ENCODE assay signal across 8 mouse cellular contexts in the genomic region with DNA sequence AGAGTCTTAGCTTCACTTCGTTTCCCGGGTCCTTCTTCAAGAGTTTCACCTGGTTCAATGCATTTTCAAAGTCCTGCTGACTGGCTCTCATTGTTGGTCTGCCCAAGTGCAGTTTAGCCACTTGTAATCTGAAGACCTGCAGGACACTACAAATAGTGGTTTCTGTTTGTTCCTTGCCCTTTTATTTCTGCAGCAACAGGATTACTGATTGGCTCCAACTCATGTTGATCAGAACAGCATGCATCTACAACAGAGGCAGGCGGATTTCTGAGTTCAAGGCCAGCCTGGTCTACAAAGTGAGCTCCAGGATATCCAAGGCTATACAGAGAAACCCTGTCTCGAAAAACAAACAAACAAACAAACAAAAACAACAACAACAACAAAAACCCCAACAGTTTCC. TPM values are rescaled to one million over a fixed set of nuclear protein-coding genes. Genes with fewer than 3 reads are reported as not detected.
DNase-seq lines count a peak whose midpoint lies in the region; ATAC-seq and TF ChIP-seq lines count a peak whose summit lies in the region.

No protein-coding gene starts in this region.

- peak overlapping the region; percentile 86 for H3K9ac ChIP-seq in embryonic facial prominence, embryonic 13.5 days
- H3K9ac ChIP-seq in neural tube, embryonic 14.5 days (replicated peaks; ENCODE audit: low read depth, low read length), result no peak overlapping the region; the same call in 1 of the 2 replicates

- TF ChIP-seq CTCF in left cerebral cortex, adult 2 months (IDR thresholded peaks at IDR 0.05), result no peak

- peak overlapping the region; percentile 72 for H3K4me2 ChIP-seq in embryonic facial prominence, embryonic 13.5 days
- peak overlapping the region; percentile 71 for H3K4me2 ChIP-seq in neural tube, embryonic 14.5 days (ENCODE audit: low read depth, low read length)

- DNase-seq in left cerebral cortex, adult 2 months (ENCODE audit: extremely low spot score in 1 of 2, low spot score in 2 of 2), result no peak
- DNase-seq in left cerebral cortex, adult 11 months (ENCODE audit: low spot score), result no peak
- no peak for DNase-seq in limb, embryonic 10.5 days (ENCODE audit: low spot score)
- DNase-seq in cerebellum, adult 18-20 months, result no peak
- no peak for DNase-seq in left cerebral cortex, adult 9 months (ENCODE audit: low spot score in 2 of 2)
- no peak for DNase-seq in gastrocnemius, postnatal 4 days (ENCODE audit: low spot score in 2 of 2)

- H3K4me3 ChIP-seq in left cerebral cortex, adult 2 months, result peak overlapping the region; percentile 63
- peak overlapping the region; percentile 68 for H3K4me3 ChIP-seq in embryonic facial prominence, embryonic 13.5 days
- H3K4me3 ChIP-seq in limb, embryonic 10.5 days, result peak overlapping the region; percentile 70
- H3K4me3 ChIP-seq in neural tube, embryonic 14.5 days (ENCODE audit: low read depth, low read length), result peak overlapping the region; percentile 61

- peak overlapping the region; percentile 60; the same call in 1 of the 2 replicates for H3K27ac ChIP-seq in left cerebral cortex, adult 2 months
- peak overlapping the region; percentile 88 for H3K27ac ChIP-seq in embryonic facial prominence, embryonic 13.5 days
- peak overlapping the region; percentile 91 for H3K27ac ChIP-seq in limb, embryonic 10.5 days
- no peak overlapping the region for H3K27ac ChIP-seq in neural tube, embryonic 14.5 days (ENCODE audit: low read depth, low read length)

- no peak for ATAC-seq in embryonic facial prominence, embryonic 13.5 days (ENCODE audit: insufficient number of reproducible peaks, insufficient read depth, low FRiP score, low TSS enrichment, low read depth)
- ATAC-seq in neural tube, embryonic 14.5 days (ENCODE audit: low read depth), result no peak

- intact Hi-C loops in left cerebral cortex, adult 2 months (cut with DNase I), result no loop called here

- peaks cover 24% of the 10 kb centered on the region for H3K4me1 ChIP-seq in embryonic facial prominence, embryonic 13.5 days
- peaks cover 19% of the 10 kb centered on the region for H3K4me1 ChIP-seq in limb, embryonic 10.5 days
- peaks cover 8% of the 10 kb centered on the region for H3K4me1 ChIP-seq in neural tube, embryonic 14.5 days (ENCODE audit: control insufficient read depth, insufficient read depth, low read length)

- peaks cover 25% of the 10 kb centered on the region for H3K36me3 ChIP-seq in embryonic facial prominence, embryonic 13.5 days
- H3K36me3 ChIP-seq in limb, embryonic 10.5 days, result peaks cover 22% of the 10 kb centered on the region
- H3K36me3 ChIP-seq in neural tube, embryonic 14.5 days (ENCODE audit: control insufficient read depth, insufficient read depth, low read length), result 0 out of 2 replicates have a peak, but pooled peaks cover 6% of the 10 kb centered on the region

- no peaks in the 10 kb centered on the region for H3K9me3 ChIP-seq in embryonic facial prominence, embryonic 13.5 days
- H3K9me3 ChIP-seq in limb, embryonic 10.5 days (replicated peaks), result no peaks in the 10 kb centered on the region
- H3K9me3 ChIP-seq in neural tube, embryonic 14.5 days (ENCODE audit: control insufficient read depth, low read length), result no peaks in the 10 kb centered on the region

- WGBS in embryonic facial prominence, embryonic 13.5 days, result 75% methylated on average over 4 of the region's 4 CpGs
- 86% methylated on average over 4 of the region's 4 CpGs for WGBS in limb, embryonic 10.5 days
- 85% methylated on average over 4 of the region's 4 CpGs for WGBS in neural tube, embryonic 14.5 days

- no peaks in the 10 kb centered on the region for H3K27me3 ChIP-seq in embryonic facial prominence, embryonic 13.5 days
- H3K27me3 ChIP-seq in limb, embryonic 10.5 days (ENCODE audit: low read depth, poor library complexity, severe bottlenecking), result no peaks in the 10 kb centered on the region
- no peaks in the 10 kb centered on the region for H3K27me3 ChIP-seq in neural tube, embryonic 14.5 days (ENCODE audit: control insufficient read depth, insufficient read depth, low read length)

RNA-seq across cellular contexts. Expression of a gene that starts 29.5 kb away (rescaled TPM):
- total RNA-seq in left cerebral cortex, adult 2 months (2021), result under 1 TPM; 0.44 to 0.66 TPM
- polyA plus RNA-seq in embryonic facial prominence, embryonic 13.5 days (2015; fragmentation: Nextera tagmentation; extraction: Ambion mirVana), result 1.00 and 1.7 TPM in 2 replicates
- polyA plus RNA-seq in limb, embryonic 10.5 days (2016; fragmentation: Nextera tagmentation; extraction: Ambion mirVana), result 0.15 TPM in 1 of 2 replicates, not detected in the other
- polyA plus RNA-seq in neural tube, embryonic 14.5 days (2014; fragmentation: Nextera tagmentation; extraction: Ambion mirVana), result 0.50 and 0.82 TPM in 2 replicates
- total RNA-seq in gastrocnemius, postnatal 4 days (2021), result 1 to 10 TPM in 1 of 2 experiments, under 1 TPM in 1; 0.76 to 1.7 TPM

RNA-seq across cellular contexts. Expression of a gene that starts 33.8 kb away (rescaled TPM):
- 10 to 100 TPM; 39.4 to 41.5 TPM for total RNA-seq in left cerebral cortex, adult 2 months (2021)
- 145 and 146 TPM in 2 replicates for polyA plus RNA-seq in embryonic facial prominence, embryonic 13.5 days (2015; fragmentation: Nextera tagmentation; extraction: Ambion mirVana)
- polyA plus RNA-seq in limb, embryonic 10.5 days (2016; fragmentation: Nextera tagmentation; extraction: Ambion mirVana), result 96.6 and 115 TPM in 2 replicates
- 96.4 and 110 TPM in 2 replicates for polyA plus RNA-seq in neural tube, embryonic 14.5 days (2014; fragmentation: Nextera tagmentation; extraction: Ambion mirVana)
- total RNA-seq in gastrocnemius, postnatal 4 days (2021), result 100 to 1,000 TPM; 150 to 151 TPM
